Mouse (Mus musculus) lung, adult 2 months (tissue): ENCODE data around the gene Bbox1.

ENCODE experiments used
- CTCF ChIP-seq: fragments of 200-500 bp; IDR thresholded peaks from 2 replicates; pipeline ENCODE4 v1.5.1; 2011; ENCODE audit warnings: mild to moderate bottlenecking, low read length, control low read depth; ENCODE audit not compliant: insufficient read depth
- POLR2A ChIP-seq: fragments of 200-500 bp; IDR thresholded peaks from 2 replicates; pipeline ENCODE4 v1.6.1; 2011; ENCODE audit warnings: low read depth, mild to moderate bottlenecking, control low read depth, low read length, borderline replicate concordance; ENCODE audit errors: extremely low read depth

DNA sequence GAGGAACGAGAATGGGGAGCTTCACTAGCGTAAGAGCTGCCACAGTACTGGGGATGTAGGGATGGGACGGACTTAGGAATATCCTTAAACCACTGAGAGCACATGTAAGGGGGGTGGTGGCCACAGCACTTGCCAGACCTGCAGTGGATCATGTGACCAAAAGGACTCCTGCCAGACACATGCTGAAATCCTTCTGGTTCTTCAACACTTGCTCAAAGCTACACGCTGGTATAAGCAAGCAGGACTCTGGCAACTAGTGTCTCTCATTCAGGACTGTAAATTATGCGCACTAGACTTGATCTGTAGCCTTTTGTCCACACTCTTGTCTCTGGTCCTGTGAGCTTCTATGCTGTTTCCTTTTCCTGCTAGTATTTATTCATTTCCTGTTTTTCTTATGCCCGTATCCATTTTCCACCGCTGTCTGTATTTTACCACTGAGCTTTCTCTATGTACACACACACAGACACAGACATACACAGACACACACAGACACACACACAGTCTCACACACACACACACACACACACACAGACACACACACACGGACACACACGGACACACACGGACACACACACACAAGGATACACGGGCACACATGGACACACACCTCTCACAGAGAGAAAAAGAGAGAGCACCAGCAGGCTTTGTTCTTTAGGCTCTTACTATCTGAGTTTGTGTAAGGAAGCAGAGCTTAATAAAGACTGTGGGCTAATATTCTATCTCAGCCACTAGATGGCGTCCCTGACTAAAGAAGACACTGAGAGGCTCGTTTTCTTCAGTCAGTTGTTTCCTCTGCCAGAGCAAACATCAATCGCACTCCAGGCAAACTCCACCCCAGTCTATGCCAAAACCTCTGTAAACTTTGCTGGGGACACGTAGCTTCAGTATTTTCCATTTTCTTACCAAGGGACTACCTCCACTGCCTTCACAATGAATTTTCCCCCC is 84.9 kb downstream of the Bbox1 start:
- no peak for TF ChIP-seq POLR2A
- TF ChIP-seq CTCF = no peak
